Mouse (Mus musculus) sigmoid colon, adult 10 weeks (tissue): Measurements from ENCODE around the gene Gm14440. TPM values are rescaled to one million over a fixed set of nuclear protein-coding genes. Genes with fewer than 3 reads are reported as not detected.

ENCODE experiments used
- polyA plus RNA-seq: library from polyadenylated mRNA; stranded (reverse); fragments of 350-450 nt; fragmentation: Illumina TruSeq; extraction: RNeasy Lipid Tissue Mini Kit (QIAGEN cat#74804); gene quantifications from one replicate; pipeline ENCODE4 v1.2.3, GENCODE M21; 2014; ENCODE audit warnings: low read depth, low replicate concordance

The Gm14440 gene
- polyA plus RNA-seq = 67.5 TPM

DNA sequence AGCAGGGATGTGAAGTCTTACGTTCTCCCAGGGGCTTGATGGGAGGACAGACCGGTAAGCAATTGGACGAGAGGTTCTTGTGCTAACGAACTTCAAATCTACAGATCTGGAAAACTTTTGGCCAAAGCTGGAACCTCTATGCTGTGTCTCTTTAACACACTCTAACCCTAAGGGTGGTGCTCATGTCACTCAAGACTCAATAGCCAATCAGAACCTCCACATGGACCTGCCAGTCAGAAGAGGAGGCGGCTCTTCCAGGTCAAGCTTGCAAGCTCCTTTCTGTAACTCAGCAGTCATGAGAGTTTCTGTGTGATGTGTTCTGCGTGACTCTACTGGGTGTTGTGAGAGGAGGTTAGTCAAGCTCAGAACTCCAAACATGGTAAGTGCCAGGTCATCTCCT lies at the start of gene Gm14440:
Gene Gm14440 (plus strand): TSS at position 301 of the 400 bp plus-strand sequence.

Other genes with a start within 250 kb of the Gm14440 start
- gene Gm14393, start 207.3 kb upstream of the Gm14440 start, polyA plus RNA-seq = 2.4 TPM
- 48.4 TPM for gene Gm14399, start 133.1 kb upstream of the Gm14440 start, polyA plus RNA-seq
- 3.7 TPM for gene Gm14443, start 99.3 kb upstream of the Gm14440 start, polyA plus RNA-seq
- 34.9 TPM for gene Gm14391, start 68.2 kb upstream of the Gm14440 start, polyA plus RNA-seq
- gene Gm4631, start 63.1 kb downstream of the Gm14440 start, polyA plus RNA-seq = 101 TPM
- gene Zfp968, start 97.3 kb downstream of the Gm14440 start, polyA plus RNA-seq = 30.9 TPM
- 32.4 TPM for gene Gm4724, start 160.7 kb downstream of the Gm14440 start, polyA plus RNA-seq
- gene Zfp965, start 194.9 kb downstream of the Gm14440 start, polyA plus RNA-seq = 42.5 TPM